Mouse (Mus musculus): Measurements from ENCODE around the gene Pemt. TPM values are rescaled to one million over a fixed set of nuclear protein-coding genes. Genes with fewer than 3 reads are reported as not detected.
A peak's percentile ranks its signal among the peaks of the same experiment; 100 is the strongest.
"Not testable (repeated sequence)": the region's sequence is repeated elsewhere in the genome, so short reads cannot be mapped to it uniquely, and the experiment has no call there.

Pemt gene
- total RNA-seq, 2 experiments from 2014 or later, result 1.3 to 1.9 TPM

DNA sequence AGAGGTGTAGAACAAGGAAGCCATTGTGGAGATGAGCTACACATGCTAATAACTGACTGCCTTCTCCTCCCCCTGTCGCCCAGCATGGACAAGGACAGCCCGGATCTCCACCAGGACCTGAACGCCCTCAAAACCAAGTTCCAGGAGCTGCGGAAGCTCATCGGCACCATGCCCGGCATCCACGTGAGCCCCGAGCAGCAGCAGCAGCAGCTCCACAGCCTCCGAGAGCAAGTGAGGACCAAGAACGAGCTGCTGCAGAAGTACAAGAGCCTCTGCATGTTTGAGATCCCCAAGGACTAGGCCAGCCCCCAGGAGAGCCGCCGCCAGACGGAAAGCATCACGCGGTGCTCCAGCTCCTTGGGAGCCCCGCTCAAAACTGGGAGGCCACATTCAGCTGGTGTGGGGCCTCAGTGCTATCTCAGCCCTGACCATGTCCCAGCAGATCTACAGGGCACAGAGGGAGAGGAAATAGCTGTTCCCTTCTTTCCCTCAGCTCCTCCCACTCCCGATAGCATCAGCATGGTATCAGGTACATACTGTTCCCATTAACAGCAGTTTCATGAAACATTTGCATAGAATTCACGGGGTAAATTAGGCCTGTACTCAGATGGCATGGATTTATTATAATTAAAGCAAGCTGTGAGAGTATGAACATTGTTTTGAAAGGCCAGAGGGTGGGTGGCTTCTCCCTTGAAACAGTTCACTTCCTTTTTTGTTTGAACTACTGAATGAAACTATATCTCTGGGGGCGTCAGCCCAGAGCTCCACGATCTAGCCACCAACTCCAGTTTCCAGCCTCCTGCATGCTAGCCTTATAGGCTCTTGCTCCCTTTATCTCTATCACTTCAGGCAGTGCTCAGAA is 85.6 kb downstream of the Pemt start:
- peak in 1 of 2 experiments; percentile 25 for DNase-seq
- intact Hi-C loops (cut with DNase I), result no loop called here

DNA sequence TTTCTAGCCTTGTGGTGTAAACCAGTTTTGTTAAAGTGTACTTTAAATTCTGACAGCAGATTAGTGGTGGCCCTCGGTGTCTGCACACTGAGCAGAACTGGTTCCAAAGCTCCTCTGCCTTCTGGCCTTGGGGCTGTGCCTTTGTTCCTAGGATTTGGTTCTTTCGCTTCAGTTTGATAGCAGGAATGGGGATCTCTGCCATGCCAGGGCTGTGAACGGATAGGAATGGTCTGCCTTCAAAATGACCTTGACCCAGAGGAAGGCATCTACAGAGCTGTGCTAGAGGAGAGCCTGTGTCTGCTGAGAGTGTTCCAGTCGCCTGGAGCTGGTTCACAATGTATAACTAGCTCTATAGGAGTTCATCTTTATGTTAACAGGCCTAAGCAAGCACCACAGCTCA is 86.8 kb downstream of the Pemt start:
- intact Hi-C loops (cut with DNase I), result no loop called here
- no peak for DNase-seq

DNA sequence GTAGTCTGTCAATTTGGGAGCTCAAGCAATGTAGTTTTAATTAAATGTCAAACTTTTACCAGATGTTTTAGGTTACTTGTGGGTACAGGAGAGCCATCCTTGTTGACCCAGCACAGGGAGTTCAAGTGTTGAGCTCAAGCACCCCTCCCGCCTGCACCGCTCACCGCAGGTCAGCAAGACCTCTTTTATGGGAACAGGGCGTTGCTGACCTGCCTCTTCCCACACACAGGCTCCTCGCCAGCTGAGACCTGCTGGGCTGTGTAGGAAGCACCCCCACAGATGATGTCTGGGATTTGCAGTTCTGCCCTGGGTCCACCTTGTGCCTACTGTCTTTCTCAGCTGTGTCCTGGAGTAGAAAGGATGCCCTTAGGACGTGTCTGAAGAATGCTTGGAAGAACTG is 89.5 kb downstream of the Pemt start:
- intact Hi-C loops (cut with DNase I), result no loop called here
- no peak for DNase-seq

DNA sequence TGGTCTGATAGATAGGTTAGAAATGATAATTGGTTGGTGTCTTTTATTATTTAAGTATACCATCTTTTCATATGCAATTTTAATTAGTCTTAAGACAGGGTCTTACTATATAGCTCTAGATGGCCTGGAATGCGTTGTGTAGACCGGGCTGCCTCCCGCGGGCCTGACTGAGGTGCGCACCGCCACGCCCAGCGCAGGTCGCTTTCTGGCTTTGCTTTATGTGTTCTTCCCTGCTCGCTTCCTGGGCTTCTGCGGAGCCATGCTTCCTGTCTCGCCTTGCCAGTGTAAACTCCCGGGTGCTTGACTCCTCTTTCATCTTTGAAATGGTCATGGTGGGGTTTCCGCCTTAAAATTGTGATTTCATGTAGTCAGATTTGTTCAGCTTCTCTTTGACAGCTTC is 93.4 kb downstream of the Pemt start:
- no peak for DNase-seq
- intact Hi-C loops (cut with DNase I), result no loop called here

DNA sequence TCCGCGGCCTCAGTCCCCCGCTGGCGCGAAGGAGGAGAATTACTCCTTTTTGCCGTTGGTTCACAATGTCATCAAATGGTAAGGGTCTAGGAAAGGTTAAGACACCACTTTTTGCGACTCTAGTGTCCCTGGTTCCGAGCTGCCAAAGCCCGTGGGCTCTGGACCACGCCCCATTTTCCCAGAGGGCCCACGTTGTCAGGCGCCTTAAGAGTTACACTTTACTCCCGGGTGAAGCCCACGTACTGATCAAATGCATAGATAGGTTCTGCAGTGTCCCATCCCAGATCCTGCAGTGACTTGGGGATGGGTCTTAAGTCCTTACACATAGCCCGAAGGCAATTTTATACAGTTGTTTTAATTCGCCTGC is 97.9 kb downstream of the Pemt start:
- intact Hi-C loops (cut with DNase I), result no loop called here
- no peak for DNase-seq

DNA sequence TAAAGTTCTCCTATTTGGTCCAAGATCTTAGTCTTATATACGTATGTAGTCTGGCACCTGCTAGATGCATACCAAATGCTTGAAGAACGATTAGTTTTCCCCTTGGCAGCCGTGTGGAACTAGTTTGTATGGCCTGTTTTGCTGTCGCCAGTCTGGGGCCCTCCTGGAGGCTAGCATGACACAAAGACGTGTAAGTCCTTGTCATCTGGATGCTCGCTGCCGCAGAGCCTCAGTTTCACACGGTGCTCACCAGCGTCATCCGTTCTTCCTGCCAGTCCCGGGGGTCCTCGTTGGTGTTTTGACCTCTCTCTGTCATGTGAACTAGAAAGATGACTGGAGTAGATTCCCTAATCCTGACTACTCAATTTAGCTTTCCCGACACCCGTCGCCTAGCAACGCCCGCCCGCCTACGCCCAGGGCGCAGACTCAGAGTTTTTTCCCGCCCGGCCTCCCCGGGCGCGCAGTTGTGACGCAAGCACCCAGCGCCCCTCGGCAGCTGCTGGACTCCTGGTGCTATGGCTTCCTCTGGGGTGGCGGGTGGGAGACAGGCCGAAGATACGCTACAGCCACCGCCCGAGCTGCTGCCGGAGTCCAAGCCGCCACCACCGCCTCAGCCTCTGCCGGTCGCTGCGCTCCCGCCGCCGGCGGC is 98.4 kb downstream of the Pemt start, which contains the start of gene Med9:
Med9 (plus strand) TSS at position 455 of the 649 bp plus-strand sequence.
- intact Hi-C loops (cut with DNase I), result no loop called here
- DNase-seq, result peak; percentile 96 to 98

DNA sequence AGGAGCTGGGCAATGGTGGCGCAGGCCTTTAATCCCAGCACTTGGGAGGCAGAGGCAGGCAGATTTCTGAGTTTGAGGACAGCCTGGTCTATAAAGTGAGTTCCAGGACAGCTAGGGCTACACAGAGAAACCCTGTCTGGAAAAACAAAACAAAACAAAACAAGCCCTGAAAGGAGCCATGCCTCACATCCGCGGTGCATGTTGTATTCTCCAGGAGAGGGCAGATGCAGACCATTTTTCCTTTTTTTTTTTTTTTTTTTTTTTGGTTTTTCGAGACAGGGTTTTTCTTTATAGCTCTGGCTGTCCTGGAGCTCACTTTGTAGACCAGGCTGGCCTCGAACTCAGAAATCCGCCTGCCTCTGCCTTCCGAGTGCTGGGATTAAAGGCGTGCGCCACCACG is 101.4 kb downstream of the Pemt start:
- intact Hi-C loops (cut with DNase I); DNase-seq: not testable (repeated sequence)

DNA sequence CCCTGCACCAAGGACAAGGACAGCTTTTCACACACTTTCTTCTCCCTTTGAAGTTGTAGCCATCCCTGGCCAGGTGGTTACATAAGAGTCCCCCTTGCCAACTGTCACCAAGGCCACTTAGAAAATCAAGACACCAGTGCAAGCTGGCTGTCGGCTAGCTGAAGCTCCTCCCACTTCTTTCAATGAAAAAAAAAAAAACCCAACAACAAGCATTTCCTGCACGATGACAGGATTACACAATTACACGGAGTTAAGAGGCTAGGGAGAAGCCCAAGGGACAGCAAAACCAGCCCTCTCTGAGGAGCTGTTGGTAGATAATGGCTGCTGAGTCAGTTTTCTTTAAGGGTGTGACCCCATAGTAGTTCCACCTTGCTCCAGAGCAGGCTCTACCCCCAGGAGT is 104.9 kb downstream of the Pemt start:
- DNase-seq, result no peak
- intact Hi-C loops (cut with DNase I), result no loop called here

DNA sequence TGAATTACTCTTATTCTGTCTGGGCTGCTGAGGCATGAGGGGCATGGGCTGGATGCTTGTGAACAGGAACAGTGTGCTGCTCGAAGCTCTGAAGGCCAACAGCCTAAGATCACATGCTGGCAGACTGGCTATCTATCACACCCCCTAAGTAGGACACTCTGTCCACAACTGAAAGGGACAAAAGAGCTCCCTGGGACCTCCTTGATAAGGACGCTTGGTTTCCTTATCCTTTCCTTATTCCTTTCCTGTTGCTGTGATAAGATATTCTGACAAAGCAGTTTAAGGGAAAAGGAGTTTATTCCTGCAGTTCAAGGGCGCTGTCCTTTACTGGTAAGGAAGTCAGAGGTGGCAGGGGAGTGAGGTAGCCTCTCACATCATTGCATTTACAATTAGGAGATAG is 105.6 kb downstream of the Pemt start:
- intact Hi-C loops (cut with DNase I), result no loop called here
- no peak for DNase-seq

DNA sequence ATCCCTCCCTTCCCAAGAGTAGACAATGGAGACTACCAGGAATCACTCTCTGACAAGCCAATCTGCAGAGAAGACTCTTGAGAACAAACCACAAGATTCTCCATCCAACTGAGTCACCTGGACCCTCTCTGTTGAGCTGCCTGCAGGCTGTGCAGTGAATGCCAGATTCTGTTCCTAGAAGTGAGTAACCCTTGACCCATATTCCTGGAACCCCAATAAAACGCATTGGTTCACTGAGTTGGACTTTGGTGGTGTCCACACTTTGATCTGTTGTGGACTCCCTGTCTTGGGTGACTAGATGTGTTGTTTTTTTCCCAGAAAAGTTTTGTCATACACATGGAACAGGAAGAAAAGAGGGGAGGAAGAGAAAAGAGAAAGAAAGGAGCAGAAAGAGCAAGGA is 106.5 kb downstream of the Pemt start:
- intact Hi-C loops (cut with DNase I), result no loop called here
- no peak for DNase-seq

DNA sequence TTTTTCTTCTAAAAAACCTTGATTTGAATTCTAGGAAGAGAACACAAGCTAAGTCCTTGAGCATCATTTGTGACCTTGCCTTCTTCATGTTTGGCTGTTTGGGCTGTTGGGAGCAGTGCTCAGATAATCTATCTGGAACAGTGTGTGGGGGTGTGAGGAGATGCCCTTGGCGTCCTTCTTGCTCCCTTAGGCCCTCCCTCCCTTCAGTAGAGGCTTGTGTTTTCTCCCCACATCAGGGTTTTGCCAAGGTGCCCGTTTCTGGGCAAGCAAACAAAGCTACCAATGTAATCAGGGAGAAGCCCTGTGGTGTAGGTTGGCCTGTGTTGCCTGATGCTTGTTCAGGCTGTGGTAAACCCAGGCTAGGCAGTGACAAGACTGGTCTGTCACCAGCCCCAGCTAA is 108.7 kb downstream of the Pemt start:
- DNase-seq, result no peak
- intact Hi-C loops (cut with DNase I), result no loop called here

DNA sequence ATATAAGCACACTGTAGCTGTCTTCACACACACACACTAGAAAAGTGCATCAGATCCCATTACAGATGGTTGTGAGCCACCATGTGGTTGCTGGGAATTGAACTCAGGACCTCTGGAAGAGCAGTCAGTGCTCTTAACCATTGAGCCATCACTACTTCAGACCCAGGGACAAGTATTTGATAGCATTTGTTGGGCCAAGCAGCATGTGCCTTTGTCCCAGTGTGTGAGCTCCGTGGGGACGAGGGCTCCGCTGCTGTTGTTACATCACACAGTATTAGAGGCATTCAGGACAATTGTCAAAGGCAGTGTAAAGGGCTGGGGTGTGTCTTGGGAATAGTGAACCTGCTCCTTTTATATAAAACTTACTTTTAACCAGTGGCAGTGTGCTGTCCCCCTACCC is 109.3 kb downstream of the Pemt start:
- intact Hi-C loops (cut with DNase I), result no loop called here

DNA sequence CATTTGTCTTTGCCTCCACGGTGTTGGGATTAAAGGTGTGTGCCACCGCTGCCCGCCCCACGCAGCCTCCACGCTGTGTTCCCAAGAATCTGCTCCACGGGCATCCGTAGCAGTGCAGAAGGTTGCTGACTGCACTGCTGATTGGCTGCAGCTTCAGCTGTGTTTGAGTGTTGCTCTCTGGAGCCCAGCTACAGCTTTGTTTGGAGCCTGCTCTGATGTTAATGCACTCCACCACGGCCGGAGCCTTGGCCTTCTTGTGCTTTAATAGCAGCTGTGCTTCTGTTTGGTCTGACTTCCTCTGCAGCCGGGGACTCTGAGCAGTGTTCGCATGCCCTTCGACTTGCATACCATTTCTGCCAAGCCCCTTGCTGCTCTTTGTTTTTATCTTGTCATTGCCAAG is 112.3 kb downstream of the Pemt start:
- intact Hi-C loops (cut with DNase I), result no loop called here
- DNase-seq, result no peak

More for the DNA sequence above, 109.3 kb downstream of the Pemt start:
- no peak for DNase-seq

DNA sequence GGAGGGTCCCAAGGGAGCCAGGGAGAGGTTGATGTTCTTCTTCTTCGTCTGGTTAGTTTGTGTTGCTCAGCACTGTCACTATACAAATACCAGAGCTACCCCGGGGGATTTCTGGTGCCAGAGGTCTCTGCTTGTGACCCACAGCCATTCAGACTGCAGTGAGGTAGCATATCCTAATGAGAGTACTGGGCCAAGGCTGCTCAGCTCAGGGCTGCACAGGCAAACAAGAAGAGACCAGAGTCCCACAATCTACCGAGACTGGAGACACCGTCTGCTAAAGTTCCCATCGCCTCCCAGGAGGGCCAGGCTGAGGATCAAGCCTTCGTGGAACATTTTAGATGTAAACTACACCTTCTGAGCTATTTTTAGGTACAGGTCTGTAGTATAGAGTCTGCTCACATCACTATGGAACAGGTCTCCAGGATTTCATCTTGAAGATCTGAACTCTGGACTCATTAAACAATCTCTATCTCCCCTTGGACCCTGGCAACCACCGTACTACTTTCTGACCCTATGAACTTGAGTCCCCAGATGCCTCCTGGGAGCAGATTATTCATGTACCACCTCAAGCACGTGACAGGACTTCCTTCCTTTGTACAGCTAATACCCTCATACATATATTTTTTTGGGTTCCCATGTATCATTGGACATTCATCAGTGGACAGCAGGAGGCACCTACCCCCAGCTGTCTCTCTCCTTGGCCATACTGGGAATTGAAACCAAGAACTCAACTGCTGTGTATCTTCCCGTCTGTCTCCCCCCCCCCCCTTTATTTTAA is 113.5 kb downstream of the Pemt start:
- no peak for DNase-seq
- intact Hi-C loops (cut with DNase I), result no loop called here

DNA sequence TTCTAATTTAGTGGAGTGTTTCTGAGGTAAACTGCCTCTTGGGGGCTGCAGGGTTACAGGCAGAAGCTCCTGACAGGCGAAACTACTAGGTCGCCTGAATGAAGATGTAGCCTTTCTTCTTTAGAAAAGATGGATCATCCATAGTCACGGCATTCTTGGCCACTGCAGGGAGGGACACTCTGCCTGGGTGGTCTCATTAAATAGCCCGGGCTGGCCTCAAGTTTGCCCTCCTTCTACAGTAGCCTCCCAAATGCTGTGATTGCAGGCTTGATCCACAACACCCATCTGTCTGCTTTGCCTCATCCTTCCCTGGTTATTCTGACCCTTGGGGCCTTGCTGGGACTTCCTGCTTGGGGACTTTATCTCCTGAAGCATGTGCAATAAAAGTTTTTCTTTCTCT is 116.3 kb downstream of the Pemt start:
- DNase-seq, result no peak
- intact Hi-C loops (cut with DNase I), result no loop called here

DNA sequence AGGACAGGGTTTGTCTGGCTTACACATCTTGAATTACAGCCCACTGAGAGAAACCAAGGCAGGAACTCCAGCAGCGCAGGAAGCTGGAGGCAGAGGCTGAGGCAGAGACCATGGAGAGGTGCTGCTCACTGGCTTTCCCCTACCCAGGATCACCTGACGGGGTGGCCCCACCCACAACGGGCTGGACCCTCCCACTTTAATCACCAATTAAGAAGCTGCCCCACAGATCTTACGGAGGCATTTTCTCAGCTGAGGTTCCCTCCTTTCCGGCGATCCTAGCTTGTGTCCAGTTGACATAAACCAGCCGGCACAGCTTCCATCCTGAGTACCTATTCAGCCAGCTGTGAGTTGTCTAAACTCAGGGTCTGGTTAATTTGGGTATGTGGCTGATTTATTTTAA is 125.0 kb downstream of the Pemt start:
- intact Hi-C loops (cut with DNase I), result no loop called here
- no peak for DNase-seq

Other genes starting within 250 kb of the Pemt start
- gene Flcn, start 236.5 kb downstream of the Pemt start, total RNA-seq (2021), result 10 to 100 TPM; 42.7 to 43.5 TPM
- gene Nt5m, start 207.0 kb downstream of the Pemt start, total RNA-seq (2021), result 10 to 100 TPM; 25.0 to 25.1 TPM
- 10 to 100 TPM; 69.5 to 69.9 TPM for gene Cops3, start 206.7 kb downstream of the Pemt start, total RNA-seq (2021)
- 10 to 100 TPM; 22.4 TPM for gene Med9, start 98.3 kb downstream of the Pemt start, total RNA-seq (2021)
- gene Rasd1, start 81.5 kb downstream of the Pemt start, total RNA-seq (2021), result 10 to 100 TPM; 11.9 to 13.4 TPM
- gene Rai1, start 58.5 kb upstream of the Pemt start, total RNA-seq (2021), result 10 to 100 TPM; 32.6 to 33.1 TPM
- 10 to 100 TPM; 29.0 to 32.0 TPM for gene Srebf1, start 176.1 kb upstream of the Pemt start, total RNA-seq (2021)

All from heart, postnatal 14 days (tissue).